Mouse (Mus musculus): Measurements from ENCODE around the gene Arl5b. TPM values are rescaled to one million over a fixed set of nuclear protein-coding genes. Genes with fewer than 3 reads are reported as not detected.

Gene Arl5b
- polyA plus RNA-seq, 1 experiment: 4.1 TPM

- Histone ChIP-seq H3K4me3 (ENCODE audit: insufficient read depth, poor library complexity, severe bottlenecking) (no peak overlapping the region), H3K79me2 (ENCODE audit: control insufficient read depth, insufficient read depth) (no peaks in the 10 kb centered on the region), H3K79me3 (ENCODE audit: low read depth) (no peaks in the 10 kb centered on the region), H3ac (ENCODE audit: control insufficient read depth, insufficient read length, low read depth) (no peak overlapping the region), H3K36me3 (ENCODE audit: control insufficient read depth, insufficient read depth) (no peaks in the 10 kb centered on the region), H3K27me3 (ENCODE audit: control insufficient read depth, insufficient read depth, insufficient read length) (no peaks in the 10 kb centered on the region)
- no peak for TF ChIP-seq MAX (IDR thresholded peaks at IDR 0.05)
- TF ChIP-seq CTCF (IDR thresholded peaks at IDR 0.05; ENCODE audit: control insufficient read depth, insufficient read depth, insufficient read length): no peak
- no peak for TF ChIP-seq MYOD1 (IDR thresholded peaks at IDR 0.05; ENCODE audit: control insufficient read depth, insufficient read length, low read depth)
- TF ChIP-seq FOSL1 (IDR thresholded peaks at IDR 0.05; ENCODE audit: insufficient read depth, low read length, poor library complexity, severe bottlenecking): no peak
- no peak for TF ChIP-seq USF1 (IDR thresholded peaks at IDR 0.05; ENCODE audit: low read depth)
- TF ChIP-seq MYOG (IDR thresholded peaks at IDR 0.05; ENCODE audit: control insufficient read depth, extremely low read depth, insufficient read length): no peak
- TF ChIP-seq CEBPB (IDR thresholded peaks at IDR 0.05; ENCODE audit: low read depth): no peak
Observed at GRCm38 (mm10) chr2:15111808-15112440, 62.7 kb downstream of the Arl5b start.

GRCm38 (mm10) chr2:15112741-15113140, 63.5 kb downstream of the Arl5b start:
- TF ChIP-seq CTCF (IDR thresholded peaks at IDR 0.05; ENCODE audit: control insufficient read depth, insufficient read depth, insufficient read length) (no peak), MAX (IDR thresholded peaks at IDR 0.05) (no peak)
- Histone ChIP-seq H3ac (ENCODE audit: control insufficient read depth, insufficient read length, low read depth) (no peak overlapping the region), H3K79me3 (ENCODE audit: low read depth) (no peaks in the 10 kb centered on the region), H3K4me3 (ENCODE audit: insufficient read depth, poor library complexity, severe bottlenecking) (no peak overlapping the region), H3K27me3 (ENCODE audit: control insufficient read depth, insufficient read depth, insufficient read length) (no peaks in the 10 kb centered on the region), H3K79me2 (ENCODE audit: control insufficient read depth, insufficient read depth) (no peaks in the 10 kb centered on the region), H3K36me3 (ENCODE audit: control insufficient read depth, insufficient read depth) (no peaks in the 10 kb centered on the region)

GRCm38 (mm10) chr2:15121217-15121680, 72.1 kb downstream of the Arl5b start:
- Histone ChIP-seq H3ac (ENCODE audit: control insufficient read depth, insufficient read length, low read depth) (no peak overlapping the region), H3K79me2 (ENCODE audit: control insufficient read depth, insufficient read depth) (no peaks in the 10 kb centered on the region), H3K27me3 (ENCODE audit: control insufficient read depth, insufficient read depth, insufficient read length) (no peaks in the 10 kb centered on the region), H3K79me3 (ENCODE audit: low read depth) (no peaks in the 10 kb centered on the region), H3K36me3 (ENCODE audit: control insufficient read depth, insufficient read depth) (no peaks in the 10 kb centered on the region), H3K4me3 (ENCODE audit: insufficient read depth, poor library complexity, severe bottlenecking) (no peak overlapping the region)
- TF ChIP-seq USF1 (IDR thresholded peaks at IDR 0.05; ENCODE audit: low read depth) (no peak), FOSL1 (IDR thresholded peaks at IDR 0.05; ENCODE audit: insufficient read depth, low read length, poor library complexity, severe bottlenecking) (no peak)

Other genes starting within 250 kb of the Arl5b start
- 4.5 TPM for gene Nsun6, start 5.7 kb downstream of the Arl5b start, polyA plus RNA-seq (2012; fragmentation: generic; extraction: Trizol)